Mouse (Mus musculus) liver, embryonic 11.5 days (tissue): Measurements from ENCODE around the gene Itgb1bp1. TPM values are rescaled to one million over a fixed set of nuclear protein-coding genes. Genes with fewer than 3 reads are reported as not detected.

ENCODE experiments used
- ATAC-seq: fragments of 200-750 bp; cut with Nextera tagmentation; replicated peaks from 2 replicates; pipeline ENCODE4 v1.8.0; 2017; ENCODE audit warnings: moderate number of reproducible peaks, mild to moderate bottlenecking, moderate TSS enrichment, moderate library complexity; ENCODE audit not compliant: low FRiP score
- DNase-seq: peaks from one replicate; pipeline ENCODE4 v3.0.0-alpha.2; 2017; ENCODE audit warnings: low spot score
- H3K27ac ChIP-seq: fragments of 300-500 bp; sonication (generic); 2 replicates; pipeline ENCODE4 v1.5.1; 2014; ENCODE audit warnings: mild to moderate bottlenecking, low read depth, low read length, control low read depth
- H3K27me3 ChIP-seq: fragments of 300-500 bp; sonication (generic); replicated peaks from 2 replicates; pipeline ENCODE4 v1.6.1; 2014; ENCODE audit warnings: low read length, mixed read lengths; ENCODE audit not compliant: control insufficient read depth, insufficient read depth
- H3K36me3 ChIP-seq: fragments of 300-500 bp; sonication (generic); 2 replicates; pipeline ENCODE4 v1.6.1; 2014; ENCODE audit warnings: mild to moderate bottlenecking, low read length, moderate library complexity, mixed read lengths; ENCODE audit not compliant: control insufficient read depth, insufficient read depth
- H3K4me1 ChIP-seq: fragments of 300-500 bp; sonication (generic); replicated peaks from 2 replicates; pipeline ENCODE4 v1.6.1; 2014; ENCODE audit warnings: low read length, mixed read lengths; ENCODE audit not compliant: control insufficient read depth, insufficient read depth
- H3K4me2 ChIP-seq: fragments of 300-500 bp; sonication (generic); 2 replicates; pipeline ENCODE4 v1.6.1; 2014; ENCODE audit warnings: mild to moderate bottlenecking, control low read depth, moderate library complexity
- H3K4me3 ChIP-seq: fragments of 300-500 bp; sonication (generic); 2 replicates; pipeline ENCODE4 v1.5.1; 2014; ENCODE audit warnings: low read depth, low read length, control low read depth
- H3K9ac ChIP-seq: fragments of 300-500 bp; sonication (generic); 2 replicates; pipeline ENCODE4 v1.6.1; 2014; ENCODE audit warnings: low read depth, low read length, control low read depth
- H3K9me3 ChIP-seq: fragments of 300-500 bp; sonication (generic); 2 replicates; pipeline ENCODE4 v1.6.1; 2016; ENCODE audit warnings: low read length, inconsistent platforms, mixed read lengths; ENCODE audit not compliant: control insufficient read depth
- WGBS: fragments of 180-500 bp; shearing (Covaris S2); extraction: QIAGEN DNeasy Blood & Tissue Kit; methylation state at CpG from one replicate; pipeline ENCODE4 v1.1.7; 2014; 5-methylcytosine and 5-hydroxymethylcytosine counted together
- polyA plus RNA-seq: library from polyadenylated mRNA; unstranded; fragments of >200 nt; fragmentation: Nextera tagmentation; extraction: Ambion mirVana; gene quantifications from 2 replicates; pipeline ENCODE4 v1.2.1, GENCODE M21; 2014

Itgb1bp1 gene
- polyA plus RNA-seq, 1 experiment from 2014 or later, result 42.8 TPM

GRCm38 (mm10) chr12:21265946-21266783 lies 19.9 kb downstream of the Itgb1bp1 start:
- H3K4me1 ChIP-seq, result peaks cover 3% of the 10 kb centered on the region; the same call in 1 of the 2 replicates
- no peak for DNase-seq
- H3K27ac ChIP-seq, result no peak overlapping the region
- ATAC-seq, result peak; percentile 61
- peaks cover 22% of the 10 kb centered on the region for H3K36me3 ChIP-seq
- 69% methylated on average over 14 of the region's 14 CpGs for WGBS
- H3K9me3 ChIP-seq, result no peaks in the 10 kb centered on the region
- H3K9ac ChIP-seq, result no peak overlapping the region
- H3K4me3 ChIP-seq, result no peak overlapping the region
- H3K4me2 ChIP-seq, result no peak overlapping the region
- H3K27me3 ChIP-seq, result no peaks in the 10 kb centered on the region

GRCm38 (mm10) chr12:21265501-21265900 lies 20.6 kb downstream of the Itgb1bp1 start:
- 88% methylated on average over 4 of the region's 4 CpGs for WGBS
- H3K27me3 ChIP-seq, result no peaks in the 10 kb centered on the region
- DNase-seq (no peak), ATAC-seq (no peak)
- no peak overlapping the region for H3K9ac ChIP-seq
- H3K27ac ChIP-seq, result no peak overlapping the region
- H3K36me3 ChIP-seq, result peaks cover 16% of the 10 kb centered on the region
- H3K4me1 ChIP-seq, result peaks cover 3% of the 10 kb centered on the region; the same call in 1 of the 2 replicates
- H3K9me3 ChIP-seq, result no peaks in the 10 kb centered on the region
- H3K4me2 ChIP-seq, result no peak overlapping the region
- H3K4me3 ChIP-seq, result no peak overlapping the region

DNA sequence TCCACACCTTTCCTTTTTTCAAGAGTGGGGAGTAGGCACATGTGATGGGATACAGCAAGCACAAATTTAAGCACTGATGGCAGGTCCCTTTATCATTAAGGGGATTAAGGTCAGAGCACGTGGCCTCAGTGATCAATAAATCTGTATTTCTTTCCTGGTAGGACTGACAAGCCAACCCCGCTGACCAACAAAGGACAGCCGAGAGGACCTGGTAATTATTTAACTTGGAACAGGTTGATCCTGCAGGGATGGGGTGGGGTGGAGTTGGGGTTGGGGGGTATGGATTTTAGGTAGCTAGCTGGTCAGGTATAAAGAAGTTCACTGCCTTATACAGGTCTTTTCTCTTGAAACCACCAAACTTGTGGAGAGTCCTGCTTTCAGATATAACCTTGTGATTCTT lies 21.1 kb downstream of the Itgb1bp1 start:
- Histone ChIP-seq H3K4me3 (no peak overlapping the region), H3K9ac (no peak overlapping the region), H3K36me3 (peaks cover 12% of the 10 kb centered on the region), H3K27me3 (no peaks in the 10 kb centered on the region), H3K4me2 (no peak overlapping the region), H3K27ac (no peak overlapping the region; the same call in 1 of the 2 replicates), H3K9me3 (no peaks in the 10 kb centered on the region), H3K4me1 (peaks cover 3% of the 10 kb centered on the region; the same call in 1 of the 2 replicates)
- DNase-seq (no peak), ATAC-seq (peak; percentile 46; the same call in 1 of the 2 replicates)
- WGBS, result 68% methylated on average over 3 of the region's 3 CpGs

DNA sequence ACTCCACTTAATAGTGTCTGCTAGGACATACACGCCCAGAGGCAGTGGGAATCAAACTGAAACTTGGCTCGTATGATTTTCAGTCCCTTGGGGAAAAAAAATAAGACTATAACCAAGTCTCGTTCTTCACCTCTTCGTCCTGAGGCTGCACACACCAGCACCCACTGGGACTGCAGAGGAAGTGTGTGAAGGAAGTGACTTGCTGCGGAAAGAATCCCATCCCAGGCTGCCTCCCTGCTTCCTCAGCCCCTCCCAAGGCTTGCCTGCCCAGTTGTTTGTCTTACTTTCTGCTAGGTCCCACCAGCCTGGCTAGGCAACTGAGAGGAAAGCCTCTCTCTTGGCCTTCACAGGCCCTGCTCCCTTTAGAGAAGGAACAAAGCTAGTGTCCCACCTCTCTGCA lies 21.8 kb downstream of the Itgb1bp1 start:
- Histone ChIP-seq H3K9me3 (no peaks in the 10 kb centered on the region), H3K9ac (no peak overlapping the region), H3K36me3 (peaks cover 12% of the 10 kb centered on the region), H3K27ac (no peak overlapping the region; the same call in 1 of the 2 replicates), H3K4me1 (peaks cover 3% of the 10 kb centered on the region; the same call in 1 of the 2 replicates), H3K4me3 (no peak overlapping the region), H3K4me2 (no peak overlapping the region), H3K27me3 (no peaks in the 10 kb centered on the region)
- ATAC-seq, result no peak
- no peak for DNase-seq
- 56% methylated on average over 5 of the region's 5 CpGs for WGBS

GRCm38 (mm10) chr12:21263256-21263655 lies 22.8 kb downstream of the Itgb1bp1 start:
- ATAC-seq (no peak), DNase-seq (no peak)
- no peaks in the 10 kb centered on the region for H3K9me3 ChIP-seq
- H3K4me1 ChIP-seq, result peaks cover 3% of the 10 kb centered on the region; the same call in 1 of the 2 replicates
- H3K9ac ChIP-seq, result no peak overlapping the region
- WGBS, result 93% methylated on average over 5 of the region's 5 CpGs
- no peak overlapping the region for H3K4me3 ChIP-seq
- H3K36me3 ChIP-seq, result peaks cover 12% of the 10 kb centered on the region
- no peak overlapping the region for H3K27ac ChIP-seq
- no peak overlapping the region for H3K4me2 ChIP-seq
- no peaks in the 10 kb centered on the region for H3K27me3 ChIP-seq

DNA sequence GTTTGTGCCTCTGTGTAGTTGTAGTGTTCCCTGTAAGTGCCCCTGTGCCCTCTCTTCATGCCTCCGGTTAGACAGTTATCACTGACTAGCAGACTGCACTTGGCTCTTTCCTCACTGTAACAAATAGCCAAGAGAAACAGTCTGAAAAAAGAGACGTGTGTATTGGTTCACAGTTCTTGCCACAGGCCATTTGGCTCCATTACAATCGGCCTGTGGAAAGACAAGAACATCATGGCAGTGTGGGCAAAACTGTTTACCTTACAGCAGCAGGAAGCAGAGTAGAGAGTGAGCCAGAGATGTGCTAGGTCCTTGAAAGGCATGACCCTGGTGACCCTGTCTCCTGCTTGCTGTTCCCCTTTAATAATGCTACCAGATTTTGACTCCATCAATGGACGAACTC lies 24.6 kb downstream of the Itgb1bp1 start:
- no peak overlapping the region for H3K9ac ChIP-seq
- ATAC-seq (no peak), DNase-seq (no peak)
- H3K27ac ChIP-seq, result no peak overlapping the region
- peaks cover 12% of the 10 kb centered on the region for H3K36me3 ChIP-seq
- H3K4me1 ChIP-seq, result peaks cover 3% of the 10 kb centered on the region; the same call in 1 of the 2 replicates
- H3K4me3 ChIP-seq, result no peak overlapping the region
- WGBS, result 81% methylated on average over 4 of the region's 4 CpGs
- H3K9me3 ChIP-seq, result no peaks in the 10 kb centered on the region
- no peaks in the 10 kb centered on the region for H3K27me3 ChIP-seq
- H3K4me2 ChIP-seq, result no peak overlapping the region

- Histone ChIP-seq H3K27me3 (no peaks in the 10 kb centered on the region), H3K9me3 (no peaks in the 10 kb centered on the region), H3K36me3 (peaks cover 9% of the 10 kb centered on the region), H3K27ac (no peak overlapping the region), H3K4me2 (no peak overlapping the region), H3K4me1 (0 out of 2 replicates have a peak, but pooled peaks cover 3% of the 10 kb centered on the region), H3K4me3 (no peak overlapping the region), H3K9ac (no peak overlapping the region)
- WGBS, result 88% methylated on average over 6 of the region's 6 CpGs
- DNase-seq, result no peak
- ATAC-seq, result no peak
These were observed 25.4 kb downstream of the Itgb1bp1 start for GRCm38 (mm10) chr12:21260494-21261256.

DNA sequence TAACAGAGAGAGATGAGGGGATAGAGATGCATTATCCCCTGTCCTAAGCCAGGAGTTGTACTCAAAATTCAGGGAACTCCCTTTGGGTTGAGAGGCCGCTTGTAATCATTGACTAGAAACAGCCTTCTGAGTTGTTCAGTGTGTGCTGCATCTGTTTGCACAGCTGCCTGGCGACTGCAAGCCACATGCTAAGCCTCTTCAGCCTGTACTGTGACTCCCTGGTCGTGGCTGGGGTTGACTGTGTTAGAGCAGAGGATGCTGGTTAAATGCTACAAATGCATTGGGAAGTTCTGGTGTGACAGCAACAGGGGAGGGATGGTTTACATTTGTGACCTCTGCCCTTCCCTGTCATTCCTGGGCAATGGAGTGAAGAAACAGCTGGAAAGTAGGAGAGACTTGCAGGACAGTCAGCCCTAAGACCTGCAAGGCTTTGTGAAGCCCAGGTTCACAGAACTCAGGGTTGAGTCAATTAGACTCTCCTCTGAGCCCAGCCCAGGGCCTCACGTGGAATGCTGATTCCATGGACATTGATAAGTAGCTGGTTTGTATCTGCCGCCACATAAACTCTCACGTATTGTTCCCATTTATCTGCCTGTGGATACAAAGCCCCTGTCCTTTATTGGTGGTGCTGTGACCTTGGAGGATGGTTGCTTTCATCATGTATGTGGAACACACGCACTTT lies 38.2 kb downstream of the Itgb1bp1 start:
- peaks cover 24% of the 10 kb centered on the region for H3K36me3 ChIP-seq
- DNase-seq, result no peak
- H3K9me3 ChIP-seq, result no peaks in the 10 kb centered on the region
- H3K27ac ChIP-seq, result no peak overlapping the region
- no peak overlapping the region for H3K4me2 ChIP-seq
- H3K9ac ChIP-seq, result no peak overlapping the region
- no peaks in the 10 kb centered on the region for H3K27me3 ChIP-seq
- peak; percentile 62 for ATAC-seq
- 74% methylated on average over 7 of the region's 7 CpGs for WGBS
- no peak overlapping the region for H3K4me3 ChIP-seq
- H3K4me1 ChIP-seq, result no peaks in the 10 kb centered on the region; the same call in 1 of the 2 replicates
